Mouse (Mus musculus): ENCODE results near the gene Nkd1. TPM values are rescaled to one million over a fixed set of nuclear protein-coding genes. Genes with fewer than 3 reads are reported as not detected.

The Nkd1 gene
- polyA plus RNA-seq (2015; fragmentation: Illumina TruSeq; extraction: RNeasy Lipid Tissue Mini Kit (QIAGEN cat#74804); ENCODE audit: insufficient read depth, low read depth, low replicate concordance) = 4.7 TPM

GRCm38 (mm10) chr8:88520985-88521527 lies at the start of gene Nkd1:
Gene Nkd1, plus strand, starts transcription at chr8:88521354.

GRCm38 (mm10) chr8:88635474-88636397 lies 114.6 kb downstream of the Nkd1 start, which contains the start of gene Snx20:
Gene Snx20, minus strand, starts transcription at chr8:88636128.

Other genes with a start within 250 kb of the Nkd1 start
- 3.6 TPM for gene Adcy7, start 249.0 kb upstream of the Nkd1 start, polyA plus RNA-seq (2015; fragmentation: Illumina TruSeq; extraction: RNeasy Lipid Tissue Mini Kit (QIAGEN cat#74804); ENCODE audit: insufficient read depth, low read depth, low replicate concordance)
- 8.3 TPM for gene Brd7, start 159.2 kb upstream of the Nkd1 start, polyA plus RNA-seq (2015; fragmentation: Illumina TruSeq; extraction: RNeasy Lipid Tissue Mini Kit (QIAGEN cat#74804); ENCODE audit: insufficient read depth, low read depth, low replicate concordance)
- 0.48 TPM for gene Snx20, start 114.8 kb downstream of the Nkd1 start, polyA plus RNA-seq (2015; fragmentation: Illumina TruSeq; extraction: RNeasy Lipid Tissue Mini Kit (QIAGEN cat#74804); ENCODE audit: insufficient read depth, low read depth, low replicate concordance)
- 0.87 TPM for gene Nod2, start 126.0 kb downstream of the Nkd1 start, polyA plus RNA-seq (2015; fragmentation: Illumina TruSeq; extraction: RNeasy Lipid Tissue Mini Kit (QIAGEN cat#74804); ENCODE audit: insufficient read depth, low read depth, low replicate concordance)
- gene Cyld, start 175.7 kb downstream of the Nkd1 start, polyA plus RNA-seq (2015; fragmentation: Illumina TruSeq; extraction: RNeasy Lipid Tissue Mini Kit (QIAGEN cat#74804); ENCODE audit: insufficient read depth, low read depth, low replicate concordance) = 4.0 TPM

Data from pancreas, adult 10 weeks (tissue).